Mouse (Mus musculus) embryo, embryonic 10.5 days (tissue): ENCODE measurements around the gene Mecr.

ENCODE experiments used
- DNase-seq: peaks from one replicate; pipeline ENCODE4 v3.0.0-alpha.2; 2015; ENCODE audit warnings: low spot score

Mecr gene

DNA sequence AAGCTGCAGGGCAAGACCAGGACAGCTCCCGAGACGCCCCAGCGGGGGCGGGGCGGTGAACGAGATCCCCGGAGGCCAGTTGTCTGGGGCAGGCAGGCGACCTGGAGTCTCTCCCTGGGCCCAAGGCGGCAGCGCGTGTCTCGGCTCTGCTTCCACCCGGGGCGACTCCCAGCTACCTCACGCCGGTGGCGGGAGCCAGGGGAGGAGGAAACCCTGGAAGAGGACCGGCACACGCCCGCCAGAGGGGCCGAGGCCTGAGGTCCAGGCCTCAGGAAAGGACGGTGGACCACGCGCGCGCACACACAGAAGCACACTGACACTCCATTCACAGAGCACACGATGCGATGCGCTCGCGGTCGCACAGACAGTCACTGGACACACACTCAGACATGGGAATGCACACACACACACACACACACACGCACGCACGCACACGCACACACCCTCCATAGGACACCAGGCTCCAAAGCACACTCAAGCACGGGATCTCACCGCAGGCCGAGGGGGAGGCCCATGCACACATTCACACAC is 6.9 kb upstream of the Mecr start:
- peak; percentile 57 for DNase-seq

GRCm38 (mm10) chr4:131836891-131837491 is 6.3 kb upstream of the Mecr start:
- peak; percentile 51 for DNase-seq

GRCm38 (mm10) chr4:131837872-131838524 is 5.3 kb upstream of the Mecr start, which contains the start of gene Ptpru:
TSS of gene Ptpru (minus strand) at chr4:131838288.
- peak; percentile 88 for DNase-seq

DNA sequence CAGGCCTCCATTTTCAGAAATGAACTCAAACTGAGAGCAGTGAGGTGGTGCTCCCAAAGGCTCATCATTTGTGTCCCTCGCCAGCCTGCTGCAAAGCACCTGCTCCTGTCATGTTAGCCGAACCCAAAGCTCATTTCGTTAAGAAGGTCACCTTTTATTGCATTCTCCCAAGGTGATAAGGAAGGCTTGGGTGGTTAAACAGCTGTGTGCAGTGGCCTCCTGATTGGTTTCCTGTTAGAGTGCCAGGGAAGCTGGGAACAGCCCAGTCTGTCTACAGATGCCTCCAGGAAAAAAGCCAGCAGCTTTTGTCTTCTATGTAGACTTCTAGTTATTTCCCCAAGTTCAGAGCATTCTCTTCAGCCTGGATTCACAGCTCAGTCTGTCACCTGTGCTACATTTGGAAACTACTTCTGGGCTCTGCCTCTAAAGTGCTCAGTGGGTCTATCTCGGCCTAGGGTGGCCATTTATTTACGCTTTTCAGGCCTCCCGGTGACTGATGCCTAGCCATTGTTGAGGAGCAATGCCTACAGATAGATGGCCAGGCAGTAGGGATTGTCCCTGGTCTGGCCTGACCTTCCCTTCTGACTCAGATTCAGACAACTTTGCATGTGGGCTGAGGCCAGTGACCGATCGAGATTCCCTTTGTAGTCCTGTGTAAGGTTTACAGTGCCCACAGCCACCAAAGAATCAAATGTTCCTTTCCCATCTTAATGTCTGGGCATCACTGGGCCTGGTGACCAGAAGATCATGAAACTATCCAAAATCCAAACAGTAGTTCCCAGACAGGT is 2.9 kb downstream of the Mecr start:
- DNase-seq, result no peak

DNA sequence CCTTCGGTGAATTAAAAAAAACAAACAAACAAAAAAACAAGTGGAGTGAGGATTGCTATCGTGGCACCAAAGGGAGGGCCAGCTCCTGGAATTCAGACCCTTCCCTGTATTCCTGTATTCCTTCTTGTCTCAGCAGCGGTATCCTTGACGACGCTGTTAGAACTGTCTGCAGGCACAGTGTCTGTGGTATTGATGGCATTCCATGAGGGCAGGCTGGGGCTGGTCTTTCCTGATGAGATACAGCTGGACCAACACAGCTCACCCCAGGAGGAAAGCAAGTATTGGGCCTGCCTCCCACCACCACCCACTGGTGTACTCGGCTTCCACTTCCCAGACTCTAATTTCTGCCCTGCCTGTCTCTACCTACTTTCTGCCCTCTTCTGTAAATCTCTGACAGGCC is 4.8 kb downstream of the Mecr start:
- DNase-seq, result peak; percentile 58

GRCm38 (mm10) chr4:131849986-131850638 is 6.8 kb downstream of the Mecr start:
- DNase-seq, result no peak

GRCm38 (mm10) chr4:131854950-131855349 is 11.7 kb downstream of the Mecr start:
- DNase-seq, result no peak

DNA sequence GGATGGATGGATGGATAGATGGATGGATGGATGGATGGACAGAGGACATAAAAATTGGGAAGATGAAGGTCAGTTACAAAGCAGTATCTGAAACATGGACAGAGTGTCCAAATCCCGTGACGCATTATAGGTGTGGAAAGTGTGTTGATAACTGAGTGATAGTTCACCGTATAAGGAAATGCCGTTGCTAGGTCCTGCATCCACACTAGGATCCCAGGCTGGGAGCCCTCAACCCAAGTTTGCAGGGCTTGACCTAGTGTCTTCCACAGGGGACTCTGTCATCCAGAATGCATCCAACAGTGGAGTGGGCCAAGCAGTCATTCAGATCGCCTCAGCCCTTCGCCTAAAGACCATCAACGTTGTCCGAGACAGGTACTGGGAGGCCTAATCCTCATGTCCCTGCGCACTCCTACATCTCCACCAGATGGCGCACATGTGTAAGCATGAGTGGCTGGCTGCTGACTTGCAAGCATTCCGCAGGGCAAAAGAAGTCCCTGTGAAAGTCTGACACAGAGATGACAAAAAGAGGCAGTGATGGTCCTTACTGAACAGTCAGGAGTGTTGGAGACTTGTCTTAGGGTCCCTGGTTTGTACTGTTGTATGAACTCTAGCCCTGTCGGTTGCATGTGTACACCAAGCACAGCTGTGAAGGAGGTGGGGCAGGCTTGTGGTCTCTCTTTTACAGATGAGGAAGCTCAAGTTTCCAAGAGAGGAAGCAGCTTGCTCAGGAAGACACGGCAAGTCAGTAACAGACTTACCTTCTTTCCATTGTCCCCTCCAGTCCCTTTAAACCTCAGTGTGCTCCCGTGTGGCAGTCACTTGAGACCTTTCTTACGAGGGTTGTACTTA is 17.4 kb downstream of the Mecr start:
- DNase-seq, result peak; percentile 92

DNA sequence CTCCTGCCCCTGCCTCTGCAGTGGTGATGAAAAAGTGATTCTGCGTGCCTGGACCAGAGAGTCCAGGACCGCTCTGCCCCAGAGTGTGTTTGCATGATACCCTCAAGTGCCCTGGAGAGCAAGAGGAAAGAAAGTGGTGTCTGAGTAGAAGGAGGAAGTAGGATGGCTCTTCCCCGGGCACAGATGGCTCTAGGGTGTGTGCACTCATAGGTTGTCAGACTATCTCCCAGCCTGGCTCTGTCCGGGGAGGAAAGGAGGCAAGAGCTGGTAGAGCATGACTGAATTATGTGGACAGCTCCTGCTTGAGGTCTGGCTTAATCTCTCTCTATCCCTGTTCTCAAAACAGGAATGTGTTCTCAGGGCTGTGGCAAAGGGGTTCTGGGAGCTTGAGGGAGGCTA is 18.1 kb downstream of the Mecr start:
- no peak for DNase-seq

DNA sequence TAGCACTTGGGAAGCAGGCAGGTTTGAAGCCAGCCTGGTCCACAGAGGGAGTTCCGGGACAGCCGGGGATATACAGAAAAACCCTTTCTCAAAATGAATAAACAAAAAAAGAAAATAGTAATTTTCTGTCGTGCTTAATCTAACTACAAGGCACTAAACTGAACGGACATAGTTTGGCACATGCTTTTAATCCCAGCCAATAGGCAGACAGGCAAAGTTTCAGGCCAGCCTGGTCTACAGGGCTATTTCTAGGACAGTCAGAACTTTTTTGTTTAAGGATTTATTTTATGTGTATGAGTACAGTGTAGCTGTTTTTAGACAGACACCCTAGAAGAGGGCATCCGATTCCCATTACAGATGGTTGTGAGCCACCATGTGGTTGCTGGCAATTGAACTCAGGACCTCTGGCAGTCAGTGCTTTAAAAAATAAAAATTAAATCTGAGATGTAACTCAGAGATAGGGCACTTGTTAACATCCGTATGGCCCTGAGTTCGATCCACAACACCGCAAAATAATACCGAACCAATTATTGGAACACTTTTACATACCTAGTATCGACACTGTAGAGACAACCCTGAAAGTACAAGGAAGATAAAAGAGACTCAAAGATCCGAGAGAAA is 29.5 kb downstream of the Mecr start:
- peak; percentile 35 for DNase-seq

DNA sequence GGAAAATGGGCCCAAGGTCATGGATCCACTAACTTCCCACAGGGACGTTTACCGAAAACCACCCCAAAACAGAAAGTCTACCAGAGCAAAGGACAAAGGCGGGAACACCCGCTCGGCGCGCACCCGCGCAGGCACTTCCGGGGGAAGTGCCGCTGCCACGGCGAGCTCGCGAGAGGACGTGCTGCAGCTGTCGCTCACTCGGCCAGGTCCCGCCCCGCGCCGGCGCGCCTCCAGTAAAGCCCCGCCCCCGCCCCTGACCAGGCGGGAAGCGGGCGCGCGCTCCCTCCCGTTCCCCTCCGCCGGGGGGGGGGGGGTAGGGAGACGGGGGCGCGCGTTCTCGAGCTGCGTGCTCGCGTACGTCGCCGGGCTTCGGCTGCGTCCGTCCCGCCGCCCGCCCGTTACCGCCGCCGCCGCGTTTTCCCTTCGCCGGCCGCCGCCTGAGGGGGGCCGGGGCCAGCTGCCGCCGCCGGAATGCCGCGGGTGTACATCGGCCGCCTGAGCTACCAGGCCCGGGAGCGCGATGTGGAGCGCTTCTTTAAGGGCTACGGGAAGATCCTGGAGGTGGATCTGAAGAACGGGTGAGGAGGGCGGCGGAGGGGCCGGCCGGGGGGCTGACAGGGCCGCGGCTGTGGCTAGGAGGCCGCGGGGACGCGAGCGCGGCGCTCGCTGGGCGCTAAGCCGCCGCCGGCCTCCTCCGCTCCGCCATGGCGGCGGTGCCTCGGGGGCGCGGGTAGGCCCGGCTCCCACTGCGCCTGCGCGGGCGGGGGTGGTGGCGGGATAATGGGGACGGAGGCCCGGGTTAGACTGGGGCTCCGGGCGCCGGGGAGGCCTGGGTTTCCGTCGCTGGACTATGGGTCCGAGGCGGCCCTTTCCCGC is 30.3 kb downstream of the Mecr start, which contains the start of gene Srsf4:
Gene Srsf4 (plus strand): TSS at position 325 of the 876 bp plus-strand sequence.
- DNase-seq, result peak; percentile 96

DNA sequence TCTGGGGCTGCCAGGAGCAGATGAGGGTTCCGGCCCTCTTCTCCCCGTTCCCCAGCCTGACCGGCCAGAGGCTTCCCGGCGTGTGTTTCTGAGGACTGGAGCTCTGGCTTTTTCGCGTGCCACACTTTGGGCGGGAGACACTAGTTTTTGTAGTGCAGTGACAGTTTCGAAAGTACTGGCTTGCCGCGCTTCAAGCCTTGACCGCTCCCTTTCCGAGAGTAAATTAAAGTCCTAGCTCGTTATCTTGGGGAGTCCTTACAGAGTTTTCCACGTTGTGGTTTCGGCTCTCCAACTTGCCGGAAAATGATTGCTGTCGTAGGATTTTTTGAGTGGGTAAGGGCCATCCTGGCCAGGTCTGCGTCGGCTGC is 30.9 kb downstream of the Mecr start:
- DNase-seq, result no peak

DNA sequence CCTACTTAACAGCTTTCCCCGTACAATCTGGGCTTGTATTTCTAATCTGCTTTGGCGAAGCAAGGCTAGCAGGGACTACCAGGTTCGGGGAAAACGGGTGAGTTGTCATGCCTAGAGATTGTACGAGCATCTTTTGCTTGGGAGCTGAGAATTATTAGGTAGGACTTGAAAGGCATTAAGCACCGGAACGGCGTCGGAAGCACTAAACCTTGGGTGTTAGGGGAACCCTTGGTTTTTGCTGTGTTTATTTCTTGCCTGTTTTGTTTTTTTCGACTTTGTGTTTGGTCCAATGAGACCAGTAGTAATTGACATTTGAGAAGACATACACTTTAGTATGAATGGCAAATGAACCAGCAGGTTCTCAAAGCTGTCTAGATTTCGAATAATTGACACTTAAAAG is 31.3 kb downstream of the Mecr start:
- DNase-seq, result no peak

DNA sequence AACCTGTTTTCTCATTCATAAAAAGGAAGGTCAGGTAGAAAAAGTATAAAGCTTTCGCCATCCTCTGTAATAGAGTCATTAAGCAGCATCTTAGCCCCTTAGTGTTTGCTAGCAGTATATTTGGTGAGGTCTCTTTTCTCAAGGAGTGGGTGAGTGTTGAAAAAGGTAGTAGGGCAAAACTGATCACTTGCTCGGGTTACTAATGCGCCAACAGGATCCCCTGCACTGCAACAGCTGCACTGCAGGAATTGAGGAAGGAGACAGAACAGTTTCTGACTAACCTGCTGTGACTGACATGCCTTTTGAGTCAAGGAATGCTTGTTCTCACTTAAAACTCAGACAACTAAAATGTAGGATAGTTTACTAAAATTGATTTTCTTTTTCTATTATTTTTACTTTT is 32.0 kb downstream of the Mecr start:
- peak; percentile 6 for DNase-seq

DNA sequence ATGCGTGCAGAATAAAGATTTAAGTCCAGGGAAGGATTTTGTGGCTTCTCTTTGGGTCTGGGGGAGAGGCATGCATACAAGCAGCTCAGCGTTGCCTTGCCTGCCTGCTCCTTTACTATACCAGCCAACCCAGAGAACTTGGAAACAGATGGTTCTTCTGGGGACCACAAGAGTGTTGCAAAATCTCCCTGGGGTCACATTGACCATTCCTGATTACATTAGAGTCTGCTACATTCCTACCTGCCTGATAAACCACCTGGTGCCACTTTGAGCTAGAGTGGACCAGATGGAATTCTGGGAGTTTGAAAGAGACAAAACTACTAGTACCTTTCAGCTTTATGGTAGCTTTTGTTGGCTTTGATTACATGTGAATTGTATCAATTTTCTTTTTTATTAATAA is 33.6 kb downstream of the Mecr start:
- no peak for DNase-seq

DNA sequence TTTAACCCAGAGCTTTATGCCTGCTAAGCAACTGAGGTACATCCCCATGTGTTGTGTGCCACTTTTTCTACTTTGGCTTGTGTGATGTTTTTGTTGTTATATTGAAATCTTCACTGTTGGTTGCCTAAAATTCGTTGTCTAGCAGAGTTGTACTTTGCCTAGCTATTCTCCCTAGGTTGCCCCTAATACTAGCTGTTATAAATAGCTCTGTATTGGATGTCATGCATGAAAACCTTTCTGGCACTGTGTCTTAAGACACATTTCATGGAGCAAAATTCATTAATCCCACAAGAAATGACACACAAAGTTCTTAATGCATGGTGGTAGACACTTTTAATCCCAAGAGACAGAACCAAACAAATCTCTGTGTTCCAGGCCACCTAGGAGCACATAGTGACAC is 36.4 kb downstream of the Mecr start:
- no peak for DNase-seq

DNA sequence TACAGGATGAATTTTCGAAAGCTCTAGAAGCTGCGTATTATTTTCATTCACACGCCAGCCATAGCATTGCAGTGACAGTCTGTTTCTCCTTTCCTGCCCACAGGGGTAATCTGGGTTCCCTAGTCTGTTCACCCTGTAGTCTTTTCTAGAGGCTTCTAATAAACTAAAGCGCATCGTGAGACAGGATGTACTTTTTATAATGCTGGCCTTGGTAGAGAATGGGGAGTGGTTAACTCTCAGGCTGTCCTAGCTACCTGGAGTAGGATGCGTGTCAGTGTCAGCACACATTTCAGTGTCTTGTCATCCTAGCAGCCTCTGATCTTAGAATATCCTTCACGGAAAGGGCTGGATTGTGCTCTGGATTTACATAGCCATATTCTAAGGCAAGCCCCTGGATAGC is 38.0 kb downstream of the Mecr start:
- DNase-seq, result no peak

- DNase-seq, result no peak
Measured at GRCm38 (mm10) chr4:131883571-131883970, 40.3 kb downstream of the Mecr start.

- no peak for DNase-seq
Measured at GRCm38 (mm10) chr4:131885376-131885775, 42.1 kb downstream of the Mecr start.

GRCm38 (mm10) chr4:131888564-131888963 is 45.3 kb downstream of the Mecr start:
- DNase-seq, result no peak
